Mouse (Mus musculus) c-Kit-negative CD71-positive TER-119-positive erythroid progenitor cells, embryonic 14.5 days (primary cell): ENCODE data around the gene Il17re.

Source experiments
- DNase-seq: peaks from one replicate; pipeline ENCODE4 v3.0.0-alpha.2; 2013; ENCODE audit warnings: low read depth, low spot score

Il17re gene

DNA sequence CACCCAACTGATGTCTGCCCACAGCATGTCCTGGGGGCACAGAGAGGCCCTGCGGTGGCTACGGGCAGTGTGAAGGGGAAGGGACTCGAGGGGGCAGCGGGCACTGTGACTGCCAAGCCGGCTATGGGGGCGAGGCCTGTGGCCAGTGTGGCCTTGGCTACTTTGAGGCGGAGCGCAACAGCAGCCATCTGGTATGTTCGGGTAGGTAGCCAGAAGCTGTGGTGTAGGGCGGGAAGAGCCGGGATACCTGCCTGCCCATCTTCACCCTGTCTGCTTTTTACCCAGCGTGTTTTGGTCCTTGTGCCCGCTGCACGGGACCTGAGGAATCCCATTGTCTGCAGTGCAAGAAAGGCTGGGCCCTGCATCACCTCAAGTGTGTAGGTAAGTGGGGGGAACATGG is 31.1 kb downstream of the Il17re start:
- DNase-seq = no peak

- no peak for DNase-seq
Measured at GRCm38 (mm10) chr6:113492101-113492864, 34.0 kb downstream of the Il17re start.

DNA sequence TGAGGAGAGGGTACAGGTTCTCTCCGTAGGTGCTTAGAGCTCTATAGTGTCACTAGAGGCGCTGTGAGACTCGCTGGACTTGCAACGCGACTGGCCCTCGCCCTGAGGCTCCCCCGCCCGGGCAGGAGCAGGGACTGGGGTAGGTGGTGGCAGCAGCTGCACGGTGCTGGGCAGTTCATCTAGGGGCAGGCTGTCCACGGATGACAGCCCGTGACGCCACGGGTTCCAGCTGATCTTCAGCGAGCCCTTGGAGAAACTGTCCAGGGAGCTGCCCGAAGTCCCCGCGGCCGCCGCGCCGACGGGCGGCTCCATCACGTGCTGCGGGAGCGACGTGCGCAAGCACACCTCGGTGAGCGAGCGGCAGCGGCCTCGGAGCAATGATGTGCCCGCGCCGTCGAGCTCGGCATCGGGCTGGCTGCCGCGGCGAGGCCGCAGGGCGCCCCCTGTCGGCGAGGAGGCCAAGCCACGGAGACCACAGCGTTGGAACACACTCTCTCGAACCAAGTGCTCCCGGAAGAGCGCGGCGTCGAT is 36.0 kb downstream of the Il17re start:
- peak; percentile 42 for DNase-seq

- DNase-seq = no peak
Measured at GRCm38 (mm10) chr6:113495071-113495675, 36.9 kb downstream of the Il17re start.

GRCm38 (mm10) chr6:113499346-113499745 is 41.1 kb downstream of the Il17re start:
- no peak for DNase-seq

GRCm38 (mm10) chr6:113501388-113502084 is 43.3 kb downstream of the Il17re start, which contains the start of gene Prrt3:
Gene Prrt3 (minus strand): TSS chr6:113501931.
- no peak for DNase-seq

DNA sequence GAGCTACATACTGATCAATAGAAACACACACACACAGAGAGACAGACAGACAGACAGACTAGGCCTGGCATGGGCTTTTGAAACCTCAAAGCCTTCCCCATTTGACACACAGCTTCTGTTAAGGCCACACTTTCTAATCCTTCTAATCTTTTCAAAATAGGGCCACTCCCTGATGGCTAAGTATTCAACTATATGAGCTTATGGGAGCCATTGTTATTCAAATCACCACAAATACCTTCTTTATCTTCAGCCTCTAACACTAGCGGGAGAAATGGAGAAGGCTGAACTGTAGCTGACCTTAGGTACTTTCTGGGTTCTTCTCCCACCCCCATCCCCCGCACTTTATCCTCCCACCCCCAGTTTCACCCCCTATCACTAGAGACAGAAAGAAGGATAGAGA is 44.5 kb downstream of the Il17re start:
- no peak for DNase-seq

GRCm38 (mm10) chr6:113505689-113506088 is 47.4 kb downstream of the Il17re start:
- DNase-seq = no peak

DNA sequence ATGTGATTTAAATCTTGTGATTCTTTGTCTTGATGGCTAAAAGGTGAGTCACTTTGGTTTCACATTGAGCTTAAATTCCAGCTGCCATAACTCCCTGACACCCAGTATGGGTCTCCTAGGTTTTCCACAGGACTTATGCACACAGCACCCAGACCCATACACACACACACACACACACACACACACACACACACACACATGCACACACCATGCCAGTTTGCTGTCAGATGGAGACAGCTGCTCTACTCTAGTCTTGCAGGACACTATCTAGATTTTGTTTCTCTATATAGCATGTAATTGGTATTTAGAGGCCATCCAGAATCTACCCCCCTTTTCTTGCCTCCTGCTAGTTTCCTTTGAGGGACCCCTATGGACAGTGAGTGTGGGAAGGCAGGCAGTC is 48.8 kb downstream of the Il17re start:
- DNase-seq = no peak

GRCm38 (mm10) chr6:113508272-113508946 is 50.1 kb downstream of the Il17re start:
- DNase-seq = no peak

DNA sequence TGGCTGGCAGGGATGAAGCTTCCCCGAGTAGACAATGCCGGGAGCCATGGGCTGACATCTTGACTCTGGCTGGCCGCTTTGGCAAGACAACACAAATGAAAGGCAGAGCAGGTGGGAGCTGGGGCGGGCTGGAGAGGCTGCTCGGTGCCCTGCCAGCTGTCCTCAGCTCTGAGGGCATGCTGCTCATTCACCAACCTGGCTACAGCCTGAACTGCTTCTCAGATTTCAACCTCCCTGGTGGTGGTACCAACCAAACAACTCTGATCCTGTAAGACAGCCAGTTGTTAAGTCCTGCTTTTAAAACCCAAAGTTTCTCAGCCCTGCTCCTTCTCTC is 50.6 kb downstream of the Il17re start:
- no peak for DNase-seq

- DNase-seq = no peak
Measured at GRCm38 (mm10) chr6:113513944-113514343, 55.7 kb downstream of the Il17re start.

- no peak for DNase-seq
Measured at GRCm38 (mm10) chr6:113514600-113514999, 56.3 kb downstream of the Il17re start.

DNA sequence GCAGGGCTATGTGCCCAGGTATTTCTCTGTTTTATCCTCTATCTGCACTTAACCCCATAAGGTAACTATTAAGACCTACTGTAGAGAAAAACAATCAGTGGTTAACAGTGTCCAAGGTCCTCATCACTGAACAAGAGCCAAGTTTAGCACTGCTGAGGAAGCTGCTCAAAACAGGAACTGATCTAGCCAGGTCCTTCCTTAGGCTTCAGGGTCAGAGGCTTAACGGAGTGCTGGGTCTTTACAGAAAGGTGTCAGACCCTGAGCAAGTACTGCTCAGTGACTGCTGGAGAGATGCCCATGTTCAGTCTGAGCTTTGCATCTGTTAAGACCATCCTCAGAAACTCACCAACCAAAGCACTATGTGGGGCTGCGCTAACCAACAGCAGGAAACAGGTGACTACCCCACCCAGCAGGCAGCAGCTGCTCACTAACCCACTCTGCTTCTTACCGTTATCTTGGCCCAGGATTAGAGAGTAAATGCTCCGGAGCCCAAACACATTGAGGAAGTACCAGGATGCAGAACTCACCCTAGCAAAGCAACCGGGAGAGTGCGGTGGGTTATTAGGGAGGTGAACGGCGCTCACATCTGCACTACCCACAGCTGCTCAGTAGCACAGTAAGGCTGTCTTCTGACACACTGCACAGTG is 59.3 kb downstream of the Il17re start:
- DNase-seq = no peak
